Mouse (Mus musculus): ENCODE measurements around the gene Hoxd12. TPM values are rescaled to one million over a fixed set of nuclear protein-coding genes. Genes with fewer than 3 reads are reported as not detected.
A peak's percentile ranks its signal among the peaks of the same experiment; 100 is the strongest.

Hoxd12 gene
- polyA plus RNA-seq, 1 experiment = not detected

DNA sequence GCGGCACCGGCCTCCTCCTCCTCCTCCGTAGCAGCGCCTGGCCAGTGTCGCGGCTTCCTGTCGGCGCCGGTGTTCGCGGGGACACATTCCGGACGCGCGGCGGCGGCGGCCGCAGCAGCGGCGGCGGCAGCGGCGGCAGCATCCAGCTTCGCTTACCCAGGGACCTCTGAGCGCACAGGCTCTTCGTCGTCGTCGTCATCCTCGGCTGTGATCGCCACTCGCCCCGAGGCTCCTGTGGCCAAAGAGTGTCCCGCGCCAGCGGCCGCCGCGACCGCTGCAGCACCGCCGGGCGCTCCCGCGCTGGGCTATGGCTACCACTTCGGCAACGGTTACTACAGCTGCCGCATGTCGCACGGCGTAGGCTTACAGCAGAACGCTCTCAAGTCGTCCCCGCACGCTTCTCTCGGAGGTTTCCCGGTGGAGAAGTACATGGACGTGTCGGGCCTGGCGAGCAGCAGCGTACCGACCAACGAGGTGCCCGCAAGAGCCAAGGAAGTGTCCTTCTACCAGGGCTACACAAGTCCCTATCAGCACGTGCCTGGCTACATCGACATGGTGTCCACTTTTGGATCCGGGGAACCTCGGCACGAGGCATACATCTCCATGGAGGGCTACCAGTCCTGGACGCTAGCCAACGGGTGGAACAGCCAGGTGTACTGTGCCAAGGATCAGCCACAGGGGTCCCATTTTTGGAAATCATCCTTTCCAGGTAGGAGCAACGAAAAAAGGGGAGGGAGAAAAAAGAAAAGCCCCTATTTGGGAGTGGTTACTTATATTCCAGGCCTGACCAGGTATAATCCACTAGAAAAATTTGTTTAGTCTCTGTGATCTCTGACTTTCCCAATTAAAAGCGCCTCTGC lies 6.2 kb upstream of the Hoxd12 start:
- Histone ChIP-seq H3K4me1 (ENCODE audit: control insufficient read depth, insufficient read depth, low read length) (no peaks in the 10 kb centered on the region), H3K27ac (ENCODE audit: control insufficient read depth, insufficient read depth, low read depth, low read length, poor library complexity) (no peak overlapping the region), H3K4me3 (replicated peaks; ENCODE audit: control insufficient read depth, low read depth, low read length) (no peak overlapping the region)
- WGBS = 1% methylated on average over 74 of the region's 74 CpGs
- TF ChIP-seq POLR2A (IDR thresholded peaks at IDR 0.05; ENCODE audit: borderline replicate concordance, control insufficient read depth, low read depth, low read length) = no peak
- TF ChIP-seq CTCF (IDR thresholded peaks at IDR 0.05; ENCODE audit: control insufficient read depth, insufficient read depth, low read length) = no peak

DNA sequence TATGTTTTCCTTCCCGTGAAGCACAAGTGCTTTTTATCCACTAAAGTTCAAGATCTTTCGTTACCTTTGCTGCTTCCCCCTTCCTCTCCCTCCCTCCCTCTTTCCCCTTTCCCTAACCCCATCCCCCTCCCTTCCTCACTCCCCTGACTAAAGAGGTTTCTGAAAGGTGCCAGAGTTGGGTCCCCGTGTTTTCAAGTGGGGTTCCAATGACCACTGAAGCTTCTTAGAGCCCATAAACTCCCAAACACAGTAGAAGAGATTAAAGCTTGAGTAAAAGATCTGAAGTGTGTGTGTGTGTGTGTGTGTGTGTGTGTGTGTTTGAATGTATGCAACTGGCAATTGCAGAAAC lies 5.6 kb upstream of the Hoxd12 start:
- TF ChIP-seq POLR2A (IDR thresholded peaks at IDR 0.05; ENCODE audit: borderline replicate concordance, control insufficient read depth, low read depth, low read length) (no peak), CTCF (IDR thresholded peaks at IDR 0.05; ENCODE audit: control insufficient read depth, insufficient read depth, low read length) (no peak)
- H3K4me1 ChIP-seq (ENCODE audit: control insufficient read depth, insufficient read depth, low read length) = no peaks in the 10 kb centered on the region
- WGBS = 9% methylated on average over 3 of the region's 3 CpGs
- H3K27ac ChIP-seq (ENCODE audit: control insufficient read depth, insufficient read depth, low read depth, low read length, poor library complexity) = no peak overlapping the region
- no peak overlapping the region for H3K4me3 ChIP-seq (replicated peaks; ENCODE audit: control insufficient read depth, low read depth, low read length)

DNA sequence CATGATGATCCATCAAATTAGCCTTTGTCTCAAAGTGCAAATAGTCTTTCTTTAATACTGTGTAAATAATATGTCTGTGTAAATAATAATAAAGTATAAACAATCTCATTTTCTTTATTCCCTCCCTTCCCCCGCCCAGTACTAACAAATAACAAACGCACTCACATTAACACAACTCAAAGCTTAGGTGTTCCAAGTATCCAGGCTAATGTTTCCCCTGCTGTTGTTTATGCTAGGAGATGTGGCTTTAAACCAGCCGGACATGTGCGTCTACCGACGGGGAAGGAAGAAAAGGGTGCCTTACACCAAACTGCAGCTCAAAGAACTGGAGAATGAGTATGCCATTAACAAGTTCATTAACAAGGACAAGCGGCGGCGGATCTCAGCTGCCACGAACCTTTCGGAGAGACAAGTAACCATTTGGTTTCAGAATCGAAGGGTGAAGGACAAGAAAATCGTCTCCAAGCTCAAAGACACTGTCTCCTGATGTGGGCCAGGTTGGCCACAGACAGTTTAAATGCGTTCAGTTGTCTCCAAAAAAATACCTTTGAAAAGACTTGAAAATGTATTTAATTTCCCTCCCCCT lies 5.1 kb upstream of the Hoxd12 start:
- no peaks in the 10 kb centered on the region for H3K4me1 ChIP-seq (ENCODE audit: control insufficient read depth, insufficient read depth, low read length)
- H3K27ac ChIP-seq (ENCODE audit: control insufficient read depth, insufficient read depth, low read depth, low read length, poor library complexity) = no peak overlapping the region

DNA sequence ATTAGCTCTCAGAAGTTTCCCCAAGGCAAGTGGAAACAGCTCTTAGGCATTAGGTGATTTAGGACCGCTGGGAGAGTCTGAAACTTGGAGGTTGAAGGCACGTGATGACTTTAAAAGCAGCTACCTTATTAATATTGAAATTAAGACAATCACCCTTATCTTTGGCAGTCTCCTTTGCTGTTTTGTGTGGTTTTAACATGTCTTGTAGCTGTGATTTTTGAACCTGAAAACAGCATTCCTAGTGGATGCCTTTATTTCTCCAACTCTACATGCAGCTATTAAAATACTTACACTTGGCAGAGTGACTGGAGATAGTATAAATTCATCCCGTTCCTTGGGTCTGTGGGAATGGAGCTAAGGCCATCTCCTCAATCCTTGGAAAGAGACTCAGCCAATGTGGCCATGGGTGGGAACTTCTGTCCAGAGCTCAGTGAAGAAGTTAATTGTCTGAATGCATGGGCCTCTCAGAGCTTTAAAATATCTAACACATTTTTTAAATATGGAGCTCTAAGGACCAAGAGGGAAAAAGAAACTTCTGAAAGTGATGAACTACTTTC lies 4.1 kb upstream of the Hoxd12 start:
- H3K27ac ChIP-seq (ENCODE audit: control insufficient read depth, insufficient read depth, low read depth, low read length, poor library complexity) = no peak overlapping the region
- no peak overlapping the region for H3K4me3 ChIP-seq (replicated peaks; ENCODE audit: control insufficient read depth, low read depth, low read length)
- no peaks in the 10 kb centered on the region for H3K4me1 ChIP-seq (ENCODE audit: control insufficient read depth, insufficient read depth, low read length)
- WGBS = 17% methylated on average over 3 of the region's 3 CpGs
- no peak for TF ChIP-seq POLR2A (IDR thresholded peaks at IDR 0.05; ENCODE audit: borderline replicate concordance, control insufficient read depth, low read depth, low read length)

More for the DNA sequence above, 5.1 kb upstream of the Hoxd12 start:
- no peak for TF ChIP-seq POLR2A (IDR thresholded peaks at IDR 0.05; ENCODE audit: borderline replicate concordance, control insufficient read depth, low read depth, low read length)
- no peak for TF ChIP-seq CTCF (IDR thresholded peaks at IDR 0.05; ENCODE audit: control insufficient read depth, insufficient read depth, low read length)
- WGBS = 5% methylated on average over 14 of the region's 14 CpGs
- no peak overlapping the region for H3K4me3 ChIP-seq (replicated peaks; ENCODE audit: control insufficient read depth, low read depth, low read length)

DNA sequence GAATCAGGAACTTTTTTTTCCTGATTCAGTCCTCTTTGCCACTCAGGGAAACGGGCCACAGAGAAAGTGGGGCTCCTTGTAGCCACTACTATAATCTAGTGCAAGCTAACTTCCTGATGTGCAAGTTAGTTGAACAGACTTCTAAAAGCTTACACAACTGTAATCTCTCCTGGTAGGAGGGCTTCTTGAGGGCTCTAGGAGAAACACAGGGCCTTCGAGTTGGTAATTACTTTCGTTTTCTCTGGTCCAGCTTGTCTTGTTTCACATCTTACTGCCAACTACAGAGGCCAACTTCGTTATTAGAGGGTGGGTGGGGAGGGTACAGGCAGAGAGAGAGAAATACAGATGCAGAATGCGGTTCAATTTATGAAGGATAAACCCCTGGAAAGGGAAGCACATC lies 3.0 kb upstream of the Hoxd12 start:
- no peaks in the 10 kb centered on the region for H3K4me1 ChIP-seq (ENCODE audit: control insufficient read depth, insufficient read depth, low read length)
- no peak overlapping the region for H3K4me3 ChIP-seq (replicated peaks; ENCODE audit: control insufficient read depth, low read depth, low read length)
- WGBS = 11% methylated on average over 5 of the region's 5 CpGs

DNA sequence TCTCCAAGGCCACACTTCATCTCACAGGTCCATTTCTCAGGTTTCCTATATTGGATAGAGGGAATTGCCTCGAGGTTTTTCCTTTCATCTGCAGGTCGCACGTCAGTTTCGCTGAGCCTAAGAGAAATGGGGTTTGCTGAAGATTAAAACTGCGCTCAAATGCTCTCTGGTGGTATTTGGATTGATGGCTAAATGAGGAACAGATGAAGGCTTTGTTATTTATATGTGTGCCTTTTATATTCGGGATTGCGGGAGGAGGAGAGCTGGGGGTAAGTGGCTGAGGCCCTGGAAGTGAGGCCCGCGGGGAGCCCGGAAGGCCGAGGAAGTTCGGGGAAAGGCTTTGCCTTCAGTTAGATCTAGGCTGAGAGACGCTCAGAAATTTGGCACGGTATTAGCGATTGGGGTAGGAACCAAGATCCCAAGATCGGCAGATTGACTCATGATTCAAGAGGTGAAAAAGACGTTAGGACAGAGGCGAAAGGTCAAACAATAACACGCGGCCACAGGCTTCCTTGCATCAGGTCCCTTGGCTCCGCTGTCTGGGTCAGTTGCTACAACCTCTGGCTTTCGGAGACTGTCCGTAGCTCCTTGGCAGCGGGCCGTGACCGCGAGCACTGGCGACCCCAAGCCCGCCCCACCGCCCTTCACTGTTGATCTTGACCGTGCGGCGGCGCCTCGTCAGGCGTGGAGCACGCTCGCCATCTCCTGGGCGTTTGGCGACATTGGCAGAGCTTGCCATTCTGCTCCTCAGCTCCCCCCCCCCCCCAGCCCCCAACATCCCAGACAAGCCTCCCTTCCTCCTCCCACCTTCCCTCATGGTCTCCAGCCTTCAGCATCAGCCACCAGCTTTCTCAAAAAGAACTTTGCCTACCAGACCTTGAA lies 2.1 kb upstream of the Hoxd12 start:
- H3K27ac ChIP-seq (ENCODE audit: control insufficient read depth, insufficient read depth, low read depth, low read length, poor library complexity) = no peak overlapping the region
- TF ChIP-seq CTCF (IDR thresholded peaks at IDR 0.05; ENCODE audit: control insufficient read depth, insufficient read depth, low read length) (peak; percentile 74), POLR2A (IDR thresholded peaks at IDR 0.05; ENCODE audit: borderline replicate concordance, control insufficient read depth, low read depth, low read length) (no peak)
- WGBS = 3% methylated on average over 40 of the region's 40 CpGs
- peak overlapping the region; percentile 30 for H3K4me3 ChIP-seq (replicated peaks; ENCODE audit: control insufficient read depth, low read depth, low read length)
- H3K4me1 ChIP-seq (ENCODE audit: control insufficient read depth, insufficient read depth, low read length) = no peaks in the 10 kb centered on the region

More for the DNA sequence above, 3.0 kb upstream of the Hoxd12 start:
- TF ChIP-seq POLR2A (IDR thresholded peaks at IDR 0.05; ENCODE audit: borderline replicate concordance, control insufficient read depth, low read depth, low read length) = no peak
- TF ChIP-seq CTCF (IDR thresholded peaks at IDR 0.05; ENCODE audit: control insufficient read depth, insufficient read depth, low read length) = no peak
- H3K27ac ChIP-seq (ENCODE audit: control insufficient read depth, insufficient read depth, low read depth, low read length, poor library complexity) = no peak overlapping the region

DNA sequence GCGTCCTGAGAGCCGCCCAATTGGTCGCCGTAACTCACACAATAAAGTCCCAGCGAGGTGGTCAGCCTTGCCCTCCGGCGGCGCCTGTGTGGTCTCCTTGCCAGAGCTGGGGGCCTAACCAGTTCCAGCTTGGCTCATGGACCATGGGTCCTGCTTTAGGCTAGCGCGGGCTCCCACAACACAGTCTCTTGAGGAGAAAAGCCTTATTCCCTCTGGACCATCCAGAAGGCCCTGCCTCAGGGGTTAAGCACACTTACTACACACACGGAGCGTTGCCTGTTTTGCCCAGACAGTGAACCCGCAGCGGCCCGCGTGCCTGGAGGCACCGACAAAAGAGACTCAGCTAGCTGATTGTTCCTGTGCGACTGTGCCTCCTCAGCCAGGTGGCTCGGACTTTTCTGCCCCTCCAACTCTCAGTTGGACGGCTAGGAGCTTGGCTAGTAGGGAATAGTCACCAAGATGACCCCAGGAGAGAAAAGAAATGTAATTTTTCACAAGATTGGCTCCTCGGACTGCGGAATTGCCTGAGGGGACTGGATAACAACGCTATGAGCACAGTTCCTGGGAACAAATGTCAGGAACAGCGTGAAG lies 883 bp upstream of the Hoxd12 start:
- H3K4me3 ChIP-seq (replicated peaks; ENCODE audit: control insufficient read depth, low read depth, low read length) = no peak overlapping the region
- WGBS = 7% methylated on average over 24 of the region's 24 CpGs
- no peak overlapping the region for H3K27ac ChIP-seq (ENCODE audit: control insufficient read depth, insufficient read depth, low read depth, low read length, poor library complexity)
- TF ChIP-seq POLR2A (IDR thresholded peaks at IDR 0.05; ENCODE audit: borderline replicate concordance, control insufficient read depth, low read depth, low read length) (no peak), CTCF (IDR thresholded peaks at IDR 0.05; ENCODE audit: control insufficient read depth, insufficient read depth, low read length) (no peak)
- no peaks in the 10 kb centered on the region for H3K4me1 ChIP-seq (ENCODE audit: control insufficient read depth, insufficient read depth, low read length)
